Comparison of ENCODE assay signal across 21 mouse cellular contexts in the genomic region with DNA sequence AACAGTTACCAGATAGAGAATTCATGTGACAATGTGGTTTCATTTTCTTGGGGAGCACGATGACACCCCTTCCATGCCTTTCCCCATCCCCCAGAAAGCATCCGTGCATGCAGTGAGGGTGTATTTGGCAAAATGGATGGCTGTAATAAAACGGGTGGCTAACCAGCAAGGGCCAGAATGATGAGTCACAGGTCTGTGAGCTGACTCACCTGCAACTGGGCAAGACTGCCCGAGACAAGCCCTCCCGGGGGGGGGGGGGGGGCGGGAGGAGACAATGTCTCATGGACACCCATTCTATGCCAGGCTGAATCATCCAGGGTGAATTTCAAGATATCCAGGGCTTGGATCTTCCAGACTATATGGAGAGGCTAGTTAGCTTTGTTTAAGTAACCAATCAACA. TPM values are rescaled to one million over a fixed set of nuclear protein-coding genes. Genes with fewer than 3 reads are reported as not detected.
DNase-seq lines count a peak whose midpoint lies in the region; ATAC-seq and TF ChIP-seq lines count a peak whose summit lies in the region.
"Had no signal": no experiment of that assay in that cellular context is flagged by ENCODE, and none has a peak within 500 bp of the region (broad histone marks: within the 10 kb centered on the region; RNA-seq: fewer than 3 reads in every experiment).

No protein-coding gene starts in this region.

- H3K4me3 ChIP-seq in kidney, embryonic 15.5 days (replicated peaks): no peak overlapping the region
- no peak overlapping the region for H3K4me3 ChIP-seq in lung, adult 2 months (replicated peaks; ENCODE audit: extremely low read depth, low read depth, low read length)
- H3K4me3 ChIP-seq: embryonic facial prominence, embryonic 10.5 days; erythroblast, embryonic 14.5 days; heart, embryonic 13.5 days; limb, embryonic 15.5 days; midbrain, embryonic 13.5 days; stomach, embryonic 15.5 days had no signal

- H3K4me2 ChIP-seq in kidney, embryonic 15.5 days: no peak overlapping the region
- H3K4me2 ChIP-seq: heart, embryonic 13.5 days; limb, embryonic 15.5 days; midbrain, embryonic 13.5 days; stomach, embryonic 15.5 days had no signal

- no peak overlapping the region for H3K9ac ChIP-seq in kidney, embryonic 15.5 days
- H3K9ac ChIP-seq: heart, embryonic 13.5 days; limb, embryonic 15.5 days; liver, postnatal 0 days; midbrain, embryonic 13.5 days; stomach, embryonic 15.5 days had no signal

- DNase-seq in kidney, adult 8-10 months: no peak
- peak; percentile 66 for DNase-seq in MN1 (ENCODE audit: low spot score)
- DNase-seq in adrenal gland, postnatal 14 days: peak; percentile 77
- no peak for DNase-seq in left cerebral cortex, adult 11 months (ENCODE audit: low spot score)
- no peak for DNase-seq in lung, adult 2 months
- DNase-seq: cerebellum, adult 11-12 months; heart, postnatal 4 days; kidney, adult 11 months; kidney, postnatal 25 days; liver, postnatal 0 days; spleen, adult 18-20 months had no signal

- H3K9me3 ChIP-seq in kidney, embryonic 15.5 days (replicated peaks): no peaks in the 10 kb centered on the region
- H3K9me3 ChIP-seq: embryonic facial prominence, embryonic 10.5 days; heart, embryonic 13.5 days; limb, embryonic 15.5 days; midbrain, embryonic 13.5 days; stomach, embryonic 15.5 days had no signal

- H3K27me3 ChIP-seq in kidney, embryonic 15.5 days: no peaks in the 10 kb centered on the region
- H3K27me3 ChIP-seq: heart, embryonic 13.5 days; limb, embryonic 15.5 days; midbrain, embryonic 13.5 days; stomach, embryonic 15.5 days had no signal

- no peaks in the 10 kb centered on the region for H3K4me1 ChIP-seq in kidney, embryonic 15.5 days
- no peaks in the 10 kb centered on the region for H3K4me1 ChIP-seq in lung, adult 2 months (ENCODE audit: control insufficient read depth, insufficient read depth, low read length)
- H3K4me1 ChIP-seq: limb, embryonic 15.5 days; midbrain, embryonic 13.5 days; stomach, embryonic 15.5 days had no signal

- peak; percentile 56 for ATAC-seq in kidney, embryonic 15.5 days (replicated peaks; ENCODE audit: low FRiP score)
- peak; percentile 22; the same call in 1 of the 2 replicates for ATAC-seq in neutrophil, adult 5-6 weeks (ENCODE audit: extremely low read depth, insufficient number of reproducible peaks, low FRiP score, poor library complexity, severe bottlenecking)
- ATAC-seq: forebrain, embryonic 14.5 days; hindbrain, postnatal 0 days; liver, postnatal 0 days; midbrain, embryonic 13.5 days had no signal

- H3K36me3 ChIP-seq in kidney, embryonic 15.5 days: no peaks in the 10 kb centered on the region
- H3K36me3 ChIP-seq: embryonic facial prominence, embryonic 10.5 days; heart, embryonic 13.5 days; limb, embryonic 15.5 days; midbrain, embryonic 13.5 days; stomach, embryonic 15.5 days had no signal

- 56% methylated on average over 6 of the region's 6 CpGs for WGBS in kidney, embryonic 15.5 days
- WGBS in lung, adult 2 months: 63% methylated on average over 6 of the region's 6 CpGs

- no peak for TF ChIP-seq CTCF in lung, adult 2 months (IDR thresholded peaks at IDR 0.05; ENCODE audit: insufficient read depth, low read length)

- no peak overlapping the region for H3K27ac ChIP-seq in kidney, embryonic 15.5 days
- H3K27ac ChIP-seq: embryonic facial prominence, embryonic 10.5 days; heart, embryonic 13.5 days; hindbrain, postnatal 0 days; limb, embryonic 15.5 days; midbrain, embryonic 13.5 days; stomach, embryonic 15.5 days had no signal

- TF ChIP-seq POLR2A in lung, adult 2 months (IDR thresholded peaks at IDR 0.05; ENCODE audit: borderline replicate concordance, extremely low read depth, low read depth, low read length): no peak

RNA-seq across cellular contexts. Expression of a gene that starts 59.6 kb away (rescaled TPM):
- 87.7 and 89.1 TPM in 2 replicates for polyA plus RNA-seq in kidney, embryonic 15.5 days (2015; fragmentation: Nextera tagmentation; extraction: Ambion mirVana)
- total RNA-seq in adrenal gland, postnatal 14 days (2021): 32.2 and 35.4 TPM in 2 replicates
- 0.23 and 0.86 TPM in 2 replicates for total RNA-seq in neutrophil, adult 5-6 weeks (2017)
- 9.4 and 9.9 TPM in 2 replicates for polyA plus RNA-seq in lung, adult 2 months (2012; rRNA removed)
- polyA plus RNA-seq: erythroblast, embryonic 14.5 days had no signal

Comparison
In these comparisons a context has a peak if more than half of its experiments do, and no peak if none do; other contexts are left out.
1. DNase-seq: peak in MN1 (single experiment) and adrenal gland, postnatal 14 days (single experiment); none in kidney, adult 8-10 months (0 of 2), left cerebral cortex, adult 11 months (single experiment) and lung, adult 2 months (single experiment).
2. RNA of a gene that starts 59.6 kb away (total RNA-seq): 32.2 to 35.4 TPM in adrenal gland, postnatal 14 days; 0.23 to 0.86 TPM in neutrophil, adult 5-6 weeks; every median in the first group is over 10 times any median in the second.